Mouse (Mus musculus): ENCODE measurements around the gene Sp2. TPM values are rescaled to one million over a fixed set of nuclear protein-coding genes. Genes with fewer than 3 reads are reported as not detected.
A peak's percentile ranks its signal among the peaks of the same experiment; 100 is the strongest.

Sp2 gene
- polyA plus RNA-seq, 1 experiment from 2014 or later, result 18.0 TPM

- WGBS, result under 1% methylated on average over 45 of the region's 45 CpGs
- H3K27me3 ChIP-seq, result no peaks in the 10 kb centered on the region
- peak; percentile 97 for ATAC-seq (ENCODE audit: insufficient number of reproducible peaks, insufficient read depth, low FRiP score, low TSS enrichment, low read depth)
These were observed 5.0 kb downstream of the Sp2 start for GRCm38 (mm10) chr11:96977606-96978400.

DNA sequence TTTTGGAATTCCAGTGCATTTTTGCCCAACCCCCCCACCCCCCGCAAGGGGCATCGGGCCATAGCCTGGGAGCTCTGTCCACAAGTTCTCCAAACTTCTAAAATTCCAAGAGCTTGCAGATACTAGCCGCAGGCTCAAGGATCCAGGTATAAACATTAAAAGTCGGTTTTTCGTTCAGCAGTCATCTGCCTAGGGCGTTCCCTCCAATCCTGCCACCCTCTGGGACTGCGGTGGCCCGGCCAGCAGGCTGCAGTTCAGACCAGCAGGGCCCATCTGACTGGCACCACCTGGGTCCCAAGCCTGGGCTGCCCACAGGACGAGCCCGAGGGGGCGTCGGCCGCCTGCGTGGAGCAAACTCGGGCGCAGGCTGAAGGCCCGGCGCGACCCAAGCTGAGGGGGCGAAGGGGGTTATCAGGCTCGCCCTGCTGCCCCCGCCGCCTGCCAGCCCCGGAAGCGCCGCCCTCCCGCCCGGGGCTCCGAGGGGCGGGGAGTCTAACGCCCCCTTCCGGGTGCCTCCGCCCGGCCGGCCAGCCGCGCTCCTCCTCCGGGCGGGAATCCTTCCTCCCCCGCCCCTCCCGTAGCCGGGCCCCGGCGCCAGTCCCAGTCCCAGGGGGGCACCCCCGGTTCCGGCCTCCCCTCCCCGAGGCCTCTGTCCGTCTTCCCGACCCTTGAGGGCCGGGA is 5.7 kb downstream of the Sp2 start:
- H3K27me3 ChIP-seq, result no peaks in the 10 kb centered on the region
- peak overlapping the region; percentile 94 for H3K27ac ChIP-seq
- ATAC-seq (ENCODE audit: insufficient number of reproducible peaks, insufficient read depth, low FRiP score, low TSS enrichment, low read depth), result peak; percentile 60
- peak overlapping the region; percentile 96 for H3K9ac ChIP-seq
- no peaks in the 10 kb centered on the region for H3K36me3 ChIP-seq
- under 1% methylated on average over 43 of the region's 50 CpGs for WGBS
- H3K4me3 ChIP-seq, result peak overlapping the region; percentile 88
- peaks cover 46% of the 10 kb centered on the region for H3K4me1 ChIP-seq
- no peaks in the 10 kb centered on the region for H3K9me3 ChIP-seq
- peak overlapping the region; percentile 63 for H3K4me2 ChIP-seq

More at GRCm38 (mm10) chr11:96977606-96978400, 5.0 kb downstream of the Sp2 start:
- Histone ChIP-seq H3K4me1 (peaks cover 46% of the 10 kb centered on the region), H3K36me3 (no peaks in the 10 kb centered on the region), H3K9ac (peak overlapping the region; percentile 96), H3K27ac (peak overlapping the region; percentile 94), H3K4me2 (peak overlapping the region; percentile 77), H3K9me3 (no peaks in the 10 kb centered on the region), H3K4me3 (peak overlapping the region; percentile 88)

GRCm38 (mm10) chr11:96976379-96976687 is 6.4 kb downstream of the Sp2 start:
- peak overlapping the region; percentile 94; the same call in 1 of the 2 replicates for H3K27ac ChIP-seq
- H3K9me3 ChIP-seq, result no peaks in the 10 kb centered on the region
- ATAC-seq (ENCODE audit: insufficient number of reproducible peaks, insufficient read depth, low FRiP score, low TSS enrichment, low read depth), result no peak
- H3K4me1 ChIP-seq, result peaks cover 51% of the 10 kb centered on the region
- peak overlapping the region; percentile 96 for H3K9ac ChIP-seq
- H3K36me3 ChIP-seq, result no peaks in the 10 kb centered on the region
- 36% methylated on average over 3 of the region's 3 CpGs for WGBS
- H3K27me3 ChIP-seq, result no peaks in the 10 kb centered on the region
- peak overlapping the region; percentile 88 for H3K4me3 ChIP-seq
- peak overlapping the region; percentile 63 for H3K4me2 ChIP-seq

DNA sequence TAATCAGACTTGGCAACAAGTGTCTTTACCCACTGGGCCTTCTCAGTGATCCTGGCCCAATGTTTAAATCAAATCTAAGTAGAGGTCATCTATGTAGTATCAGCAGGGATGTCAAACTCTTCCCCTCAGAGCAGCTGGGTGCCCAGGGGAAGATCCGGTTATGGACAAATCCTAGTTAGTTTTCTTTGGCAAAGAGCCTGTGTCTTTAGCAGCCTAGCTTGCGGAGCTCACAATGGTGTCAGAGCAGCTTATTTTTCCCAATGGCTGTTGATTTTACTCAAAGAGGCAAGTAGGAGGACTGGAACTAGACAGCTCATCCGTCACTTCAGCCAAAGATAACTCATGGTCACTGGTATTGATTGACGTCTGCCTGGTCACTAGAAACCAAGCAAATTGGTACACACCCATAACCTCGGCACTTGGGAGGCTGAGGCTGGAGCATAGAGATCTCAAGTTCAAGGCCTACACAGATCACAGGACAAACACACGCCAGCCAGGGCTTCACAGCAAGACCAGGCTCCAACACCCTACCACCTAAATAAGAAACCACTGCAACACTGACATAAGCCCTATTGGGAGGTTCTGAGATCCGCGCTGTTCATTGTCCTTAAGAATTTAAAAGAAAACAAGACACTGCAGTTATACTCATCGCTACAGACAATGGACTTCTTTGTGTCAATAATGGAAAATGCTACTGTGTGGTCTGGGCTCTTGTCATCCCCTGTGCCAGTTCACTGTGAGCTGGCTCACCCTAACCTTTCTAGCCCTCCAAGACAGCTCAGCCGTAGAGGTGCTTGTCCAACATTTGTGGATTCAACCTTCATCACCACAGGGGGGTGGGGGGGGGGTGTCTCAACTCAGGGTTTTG is 7.0 kb downstream of the Sp2 start:
- Histone ChIP-seq H3K36me3 (no peaks in the 10 kb centered on the region), H3K9me3 (no peaks in the 10 kb centered on the region), H3K4me3 (peak overlapping the region; percentile 88), H3K4me1 (peaks cover 51% of the 10 kb centered on the region), H3K9ac (peak overlapping the region; percentile 96), H3K27ac (peak overlapping the region; percentile 94; the same call in 1 of the 2 replicates), H3K27me3 (no peaks in the 10 kb centered on the region), H3K4me2 (peak overlapping the region; percentile 63)
- 77% methylated on average over 10 of the region's 10 CpGs for WGBS
- ATAC-seq (ENCODE audit: insufficient number of reproducible peaks, insufficient read depth, low FRiP score, low TSS enrichment, low read depth), result no peak

DNA sequence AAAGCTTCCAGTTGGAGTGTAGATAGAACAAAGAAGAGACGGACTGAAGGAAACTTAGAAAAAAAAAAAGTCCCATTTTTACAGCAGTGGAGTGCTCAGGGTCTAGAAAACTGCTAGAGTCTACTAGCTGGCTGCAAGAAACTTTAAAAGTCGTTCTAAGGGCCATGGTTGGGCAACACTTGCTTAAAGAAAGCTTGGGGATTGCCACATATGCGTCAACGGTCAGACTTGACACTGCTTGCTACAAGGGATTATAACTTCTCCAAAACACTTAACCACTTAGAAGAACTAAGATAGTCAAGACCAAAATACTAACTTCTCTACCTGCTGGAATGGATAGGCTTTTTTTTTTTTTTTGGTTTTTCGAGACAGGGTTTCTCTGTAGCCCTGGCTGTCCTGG is 7.9 kb downstream of the Sp2 start:
- no peaks in the 10 kb centered on the region for H3K27me3 ChIP-seq
- no peak overlapping the region for H3K4me2 ChIP-seq
- H3K9me3 ChIP-seq, result no peaks in the 10 kb centered on the region
- WGBS, result 86% methylated on average over 5 of the region's 5 CpGs
- no peak overlapping the region for H3K4me3 ChIP-seq
- ATAC-seq (ENCODE audit: insufficient number of reproducible peaks, insufficient read depth, low FRiP score, low TSS enrichment, low read depth), result no peak
- H3K9ac ChIP-seq, result no peak overlapping the region
- H3K4me1 ChIP-seq, result peaks cover 58% of the 10 kb centered on the region
- H3K27ac ChIP-seq, result no peak overlapping the region
- no peaks in the 10 kb centered on the region for H3K36me3 ChIP-seq

DNA sequence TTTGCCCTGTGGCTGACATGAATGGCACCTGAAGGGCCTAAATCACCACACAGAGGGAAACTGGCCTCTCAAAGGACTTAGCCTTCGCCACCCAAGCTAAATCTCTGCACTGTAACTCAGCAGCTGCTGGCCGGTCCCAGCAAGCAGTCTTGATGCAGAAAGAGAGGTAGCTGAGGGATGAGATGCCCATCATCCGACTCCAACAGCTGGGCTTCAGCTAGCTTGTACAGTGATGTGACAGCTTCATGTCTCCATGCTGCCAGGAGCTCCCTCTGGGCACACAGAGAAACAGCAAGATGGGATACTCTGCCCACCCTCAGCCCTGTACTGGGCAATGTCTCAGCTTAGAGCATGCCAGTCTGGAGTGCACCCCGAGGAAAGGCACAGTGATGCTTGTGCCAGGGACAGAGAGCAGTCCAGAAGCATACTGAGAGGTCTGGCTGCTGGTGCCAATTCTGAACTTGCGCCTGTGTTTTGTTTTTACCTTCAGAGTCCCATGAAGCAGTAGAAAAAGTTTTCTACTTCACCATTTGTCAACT is 9.3 kb downstream of the Sp2 start:
- no peaks in the 10 kb centered on the region for H3K27me3 ChIP-seq
- WGBS, result 75% methylated on average over 5 of the region's 5 CpGs
- peaks cover 62% of the 10 kb centered on the region for H3K4me1 ChIP-seq
- H3K36me3 ChIP-seq, result no peaks in the 10 kb centered on the region
- H3K9me3 ChIP-seq, result no peaks in the 10 kb centered on the region
- peak overlapping the region; percentile 51 for H3K9ac ChIP-seq
- peak overlapping the region; percentile 11; the same call in 1 of the 2 replicates for H3K4me2 ChIP-seq
- no peak overlapping the region for H3K4me3 ChIP-seq
- no peak for ATAC-seq (ENCODE audit: insufficient number of reproducible peaks, insufficient read depth, low FRiP score, low TSS enrichment, low read depth)
- peak overlapping the region; percentile 84 for H3K27ac ChIP-seq

- no peak overlapping the region for H3K9ac ChIP-seq
- H3K4me3 ChIP-seq, result no peak overlapping the region
- peak overlapping the region; percentile 84 for H3K27ac ChIP-seq
- no peaks in the 10 kb centered on the region for H3K36me3 ChIP-seq
- no peaks in the 10 kb centered on the region for H3K9me3 ChIP-seq
- 33% methylated on average over 5 of the region's 5 CpGs for WGBS
- no peak for ATAC-seq (ENCODE audit: insufficient number of reproducible peaks, insufficient read depth, low FRiP score, low TSS enrichment, low read depth)
- peaks cover 59% of the 10 kb centered on the region for H3K4me1 ChIP-seq
- no peaks in the 10 kb centered on the region for H3K27me3 ChIP-seq
- H3K4me2 ChIP-seq, result 0 out of 2 replicates have a peak overlapping the region, but pooled peaks have one; percentile 11
These were observed 9.9 kb downstream of the Sp2 start for GRCm38 (mm10) chr11:96972906-96973305.

DNA sequence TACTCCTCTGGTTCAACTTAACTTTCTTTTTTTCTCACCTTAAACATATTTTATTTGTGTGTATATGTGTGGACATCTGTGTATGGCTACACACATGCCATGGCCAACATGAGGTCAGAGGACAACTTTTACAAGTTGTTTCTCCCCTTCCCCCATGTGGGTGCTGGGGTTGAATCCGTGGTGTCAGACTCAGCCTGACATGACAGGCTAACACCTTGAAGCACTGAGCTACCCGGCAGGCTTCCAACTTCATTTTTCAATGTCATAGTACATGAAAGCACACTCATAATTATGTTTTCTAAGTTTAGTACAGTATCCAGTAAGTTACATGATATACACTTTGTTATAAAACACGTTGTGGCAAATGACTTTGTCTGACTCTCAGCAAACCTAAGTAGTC is 12.4 kb downstream of the Sp2 start:
- H3K27me3 ChIP-seq, result no peaks in the 10 kb centered on the region
- no peaks in the 10 kb centered on the region for H3K36me3 ChIP-seq
- no peak for ATAC-seq (ENCODE audit: insufficient number of reproducible peaks, insufficient read depth, low FRiP score, low TSS enrichment, low read depth)
- no peaks in the 10 kb centered on the region for H3K9me3 ChIP-seq
- no peak overlapping the region for H3K4me2 ChIP-seq
- no peak overlapping the region for H3K4me3 ChIP-seq
- 80% methylated on average over 3 of the region's 3 CpGs for WGBS
- H3K4me1 ChIP-seq, result peaks cover 46% of the 10 kb centered on the region
- H3K27ac ChIP-seq, result peak overlapping the region; percentile 58
- H3K9ac ChIP-seq, result peak overlapping the region; percentile 51; the same call in 1 of the 2 replicates

DNA sequence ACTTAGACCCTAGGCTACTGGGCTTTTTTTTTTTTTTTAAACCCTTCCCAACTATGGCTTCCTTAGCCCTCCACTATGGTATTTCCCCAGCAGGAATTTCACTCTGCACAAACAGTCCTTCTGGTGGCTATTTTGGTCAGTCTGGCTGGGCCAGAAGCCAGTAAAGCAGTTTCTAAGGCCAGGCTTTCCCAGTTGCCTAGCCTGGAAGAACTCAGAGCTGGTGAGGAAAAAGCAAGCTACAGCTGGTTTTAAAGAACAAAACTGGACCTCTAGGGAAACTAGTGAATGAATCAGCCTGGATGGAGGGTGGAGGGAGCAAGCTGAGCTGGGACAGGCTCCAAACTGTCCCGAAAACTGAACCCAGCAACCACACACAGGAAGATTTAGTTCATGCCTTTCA is 13.0 kb downstream of the Sp2 start:
- H3K4me3 ChIP-seq, result no peak overlapping the region
- peak overlapping the region; percentile 51; the same call in 1 of the 2 replicates for H3K9ac ChIP-seq
- H3K4me1 ChIP-seq, result peaks cover 44% of the 10 kb centered on the region
- no peaks in the 10 kb centered on the region for H3K36me3 ChIP-seq
- no peaks in the 10 kb centered on the region for H3K9me3 ChIP-seq
- H3K4me2 ChIP-seq, result no peak overlapping the region
- 38% methylated on average over 1 of the region's 1 CpGs for WGBS
- no peaks in the 10 kb centered on the region for H3K27me3 ChIP-seq
- ATAC-seq (ENCODE audit: insufficient number of reproducible peaks, insufficient read depth, low FRiP score, low TSS enrichment, low read depth), result no peak
- peak overlapping the region; percentile 58 for H3K27ac ChIP-seq

DNA sequence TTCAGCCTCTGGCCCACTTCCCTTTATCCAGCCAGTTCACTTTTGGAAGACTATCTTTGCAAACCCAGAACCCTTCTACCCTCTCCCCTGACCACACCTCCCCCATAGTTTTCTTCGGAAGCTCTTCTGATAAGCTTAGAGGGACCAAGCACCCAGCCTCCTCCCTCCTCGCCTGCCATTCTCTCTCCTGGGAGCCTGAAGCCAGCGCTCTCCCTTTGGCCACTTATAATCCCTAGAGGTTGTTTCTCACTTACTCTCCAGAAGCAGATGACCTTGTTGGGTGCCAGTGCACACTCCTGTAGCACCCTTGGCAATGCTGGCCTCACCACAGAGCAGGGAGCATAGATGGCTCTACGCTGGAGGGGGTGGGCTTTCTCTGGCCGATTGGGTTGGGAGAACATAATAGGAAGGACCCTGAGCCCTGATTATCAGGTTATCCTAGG is 13.5 kb downstream of the Sp2 start:
- no peaks in the 10 kb centered on the region for H3K36me3 ChIP-seq
- H3K4me2 ChIP-seq, result no peak overlapping the region
- 0 out of 2 replicates have a peak overlapping the region, but pooled peaks have one; percentile 51 for H3K9ac ChIP-seq
- peaks cover 42% of the 10 kb centered on the region for H3K4me1 ChIP-seq
- H3K4me3 ChIP-seq, result no peak overlapping the region
- ATAC-seq (ENCODE audit: insufficient number of reproducible peaks, insufficient read depth, low FRiP score, low TSS enrichment, low read depth), result no peak
- no peaks in the 10 kb centered on the region for H3K9me3 ChIP-seq
- WGBS, result 82% methylated on average over 5 of the region's 5 CpGs
- peak overlapping the region; percentile 58 for H3K27ac ChIP-seq
- H3K27me3 ChIP-seq, result no peaks in the 10 kb centered on the region

- Histone ChIP-seq H3K9me3 (no peaks in the 10 kb centered on the region), H3K4me3 (no peak overlapping the region), H3K4me1 (peaks cover 35% of the 10 kb centered on the region), H3K36me3 (no peaks in the 10 kb centered on the region), H3K27me3 (no peaks in the 10 kb centered on the region), H3K27ac (no peak overlapping the region), H3K9ac (no peak overlapping the region), H3K4me2 (no peak overlapping the region)
- 57% methylated on average over 6 of the region's 6 CpGs for WGBS
- ATAC-seq (ENCODE audit: insufficient number of reproducible peaks, insufficient read depth, low FRiP score, low TSS enrichment, low read depth), result no peak
These were observed 14.3 kb downstream of the Sp2 start for GRCm38 (mm10) chr11:96968476-96968875.
